Mouse (Mus musculus): ENCODE results near the gene Alox12. TPM values are rescaled to one million over a fixed set of nuclear protein-coding genes. Genes with fewer than 3 reads are reported as not detected.

Gene Alox12
- 9.4 and 10.6 TPM in 2 replicates for polyA plus RNA-seq (2012; rRNA removed)

GRCm38 (mm10) chr11:70254931-70255531 lies at the start of gene Alox12:
TSS of gene Alox12 (minus strand) at chr11:70255353.

GRCm38 (mm10) chr11:70239541-70240279 lies 15.4 kb downstream of the Alox12 start, which contains the start of the genes Gm21988 and Rnasek:
TSS of gene Gm21988 (minus strand) at chr11:70239830.
TSS of gene Rnasek (minus strand) at chr11:70239842.

GRCm38 (mm10) chr11:70237457-70238167 lies 17.5 kb downstream of the Alox12 start, which contains the start of gene 0610010K14Rik:
TSS of gene 0610010K14Rik (minus strand) at chr11:70237914.

GRCm38 (mm10) chr11:70229260-70230010 lies 25.7 kb downstream of the Alox12 start, which contains the start of gene Bcl6b:
TSS of gene Bcl6b (minus strand) at chr11:70229798.

GRCm38 (mm10) chr11:70220731-70221602 lies 34.2 kb downstream of the Alox12 start, which contains the start of gene Slc16a13:
TSS of gene Slc16a13 (minus strand) at chr11:70221064.

GRCm38 (mm10) chr11:70212423-70212822 lies 42.7 kb downstream of the Alox12 start, which contains the start of gene Slc16a11:
TSS of gene Slc16a11 (plus strand) at chr11:70212752.

Other genes with a start within 250 kb of the Alox12 start
- 164 and 167 TPM in 2 replicates for gene Acadvl, start 239.9 kb downstream of the Alox12 start, polyA plus RNA-seq (2012; rRNA removed)
- gene Dlg4, start 238.4 kb downstream of the Alox12 start, polyA plus RNA-seq (2012; rRNA removed) = 1.6 and 2.3 TPM in 2 replicates
- 170 and 192 TPM in 2 replicates for gene Asgr1, start 201.3 kb downstream of the Alox12 start, polyA plus RNA-seq (2012; rRNA removed)
- gene Asgr2, start 162.7 kb downstream of the Alox12 start, polyA plus RNA-seq (2012; rRNA removed) = 46.4 and 50.4 TPM in 2 replicates
- 1.3 and 1.7 TPM in 2 replicates for gene Mgl2, start 125.0 kb downstream of the Alox12 start, polyA plus RNA-seq (2012; rRNA removed)
- gene Clec10a, start 99.2 kb downstream of the Alox12 start, polyA plus RNA-seq (2012; rRNA removed) = 0.45 and 0.84 TPM in 2 replicates
- gene Slc16a11, start 42.6 kb downstream of the Alox12 start, polyA plus RNA-seq (2012; rRNA removed) = 3.3 and 3.6 TPM in 2 replicates
- gene Slc16a13, start 34.3 kb downstream of the Alox12 start, polyA plus RNA-seq (2012; rRNA removed) = 1.1 and 1.7 TPM in 2 replicates
- 1.3 and 1.6 TPM in 2 replicates for gene Bcl6b, start 25.6 kb downstream of the Alox12 start, polyA plus RNA-seq (2012; rRNA removed)
- 38.7 and 43.7 TPM in 2 replicates for gene 0610010K14Rik, start 17.4 kb downstream of the Alox12 start, polyA plus RNA-seq (2012; rRNA removed)
- gene Gm21988, start 15.5 kb downstream of the Alox12 start, polyA plus RNA-seq (2012; rRNA removed) = 4.0 and 4.5 TPM in 2 replicates
- 52.5 and 55.2 TPM in 2 replicates for gene Rnasek, start 15.5 kb downstream of the Alox12 start, polyA plus RNA-seq (2012; rRNA removed)
- gene Alox12e, start 67.3 kb upstream of the Alox12 start, polyA plus RNA-seq (2012; rRNA removed) = 0.07 and 0.15 TPM in 2 replicates
- gene Alox15, start 96.7 kb upstream of the Alox12 start, polyA plus RNA-seq (2012; rRNA removed) = 2.7 and 4.3 TPM in 2 replicates
- gene Pelp1, start 154.7 kb upstream of the Alox12 start, polyA plus RNA-seq (2012; rRNA removed) = 6.3 and 7.7 TPM in 2 replicates
- 38.7 and 50.6 TPM in 2 replicates for gene Arrb2, start 177.3 kb upstream of the Alox12 start, polyA plus RNA-seq (2012; rRNA removed)
- 13.6 and 15.2 TPM in 2 replicates for gene Med11, start 196.6 kb upstream of the Alox12 start, polyA plus RNA-seq (2012; rRNA removed)
- gene Zmynd15, start 204.1 kb upstream of the Alox12 start, polyA plus RNA-seq (2012; rRNA removed) = 0.85 and 0.97 TPM in 2 replicates
- gene Cxcl16, start 204.6 kb upstream of the Alox12 start, polyA plus RNA-seq (2012; rRNA removed) = 6.0 and 7.3 TPM in 2 replicates
- 0.95 and 1.3 TPM in 2 replicates for gene Tm4sf5, start 249.9 kb upstream of the Alox12 start, polyA plus RNA-seq (2012; rRNA removed)

All from liver, embryonic 18 days (tissue).